Mouse (Mus musculus): ENCODE results near the gene Mxi1. TPM values are rescaled to one million over a fixed set of nuclear protein-coding genes. Genes with fewer than 3 reads are reported as not detected.

The Mxi1 gene
- polyA plus RNA-seq, 1 experiment from 2014 or later: 28.6 TPM

GRCm38 (mm10) chr19:53307219-53307618 is 3.1 kb upstream of the Mxi1 start:
- TF ChIP-seq EP300 (optimal IDR thresholded peaks at IDR 0.05): no peak
- no peak for TF ChIP-seq CTCF (IDR thresholded peaks at IDR 0.05; ENCODE audit: low read depth)
- 32% methylated on average over 6 of the region's 6 CpGs for WGBS
- DNase-seq (ENCODE audit: low spot score) (no peak), ATAC-seq (ENCODE audit: low FRiP score, low TSS enrichment) (no peak)
- H3K4me1 ChIP-seq (replicated peaks; ENCODE audit: control insufficient read depth, insufficient read depth): no peaks in the 10 kb centered on the region
- H3K4me3 ChIP-seq (ENCODE audit: low read depth, low read length): no peak overlapping the region
- no peaks in the 10 kb centered on the region for H3K9me3 ChIP-seq (ENCODE audit: control insufficient read depth, low read length)
- H3K27ac ChIP-seq (replicated peaks): no peak overlapping the region
- H3K36me3 ChIP-seq (ENCODE audit: control insufficient read depth, insufficient read depth, low read length): no peaks in the 10 kb centered on the region
- no peaks in the 10 kb centered on the region for H3K27me3 ChIP-seq (ENCODE audit: control insufficient read depth, insufficient read depth, low read length)
- no peak overlapping the region for H3K4me2 ChIP-seq (replicated peaks; ENCODE audit: low read depth)
- H3K9ac ChIP-seq (ENCODE audit: low read length): no peak overlapping the region

GRCm38 (mm10) chr19:53309631-53310030 is 687 bp upstream of the Mxi1 start:
- TF ChIP-seq EP300 (optimal IDR thresholded peaks at IDR 0.05): no peak
- no peak for TF ChIP-seq CTCF (IDR thresholded peaks at IDR 0.05; ENCODE audit: low read depth)
- whole genome bisulfite sequencing: 44% methylated on average over 4 of the region's 4 CpGs
- H3K9ac ChIP-seq (ENCODE audit: low read length): no peak overlapping the region
- H3K4me1 ChIP-seq (replicated peaks; ENCODE audit: control insufficient read depth, insufficient read depth): 0 out of 2 replicates have a peak, but pooled peaks cover under 1% of the 10 kb centered on the region
- H3K27ac ChIP-seq (replicated peaks): no peak overlapping the region
- no peak overlapping the region for H3K4me2 ChIP-seq (replicated peaks; ENCODE audit: low read depth)
- H3K27me3 ChIP-seq (ENCODE audit: control insufficient read depth, insufficient read depth, low read length): no peaks in the 10 kb centered on the region
- H3K4me3 ChIP-seq (ENCODE audit: low read depth, low read length): no peak overlapping the region
- ATAC-seq (ENCODE audit: low FRiP score, low TSS enrichment) (no peak), DNase-seq (ENCODE audit: low spot score) (no peak)
- H3K36me3 ChIP-seq (ENCODE audit: control insufficient read depth, insufficient read depth, low read length): no peaks in the 10 kb centered on the region
- no peaks in the 10 kb centered on the region for H3K9me3 ChIP-seq (ENCODE audit: control insufficient read depth, low read length)

GRCm38 (mm10) chr19:53310771-53311523 is 629 bp downstream of the Mxi1 start:
- Histone ChIP-seq H3K27ac (replicated peaks) (peak overlapping the region; percentile 100), H3K27me3 (ENCODE audit: control insufficient read depth, insufficient read depth, low read length) (no peaks in the 10 kb centered on the region), H3K36me3 (ENCODE audit: control insufficient read depth, insufficient read depth, low read length) (no peaks in the 10 kb centered on the region), H3K9ac (ENCODE audit: low read length) (peak overlapping the region; percentile 95), H3K4me3 (ENCODE audit: low read depth, low read length) (peak overlapping the region; percentile 83), H3K4me2 (replicated peaks; ENCODE audit: low read depth) (peak overlapping the region; percentile 99), H3K4me1 (replicated peaks; ENCODE audit: control insufficient read depth, insufficient read depth) (peaks cover 6% of the 10 kb centered on the region; the same call in 1 of the 2 replicates), H3K9me3 (ENCODE audit: control insufficient read depth, low read length) (no peaks in the 10 kb centered on the region)
- ATAC-seq (ENCODE audit: low FRiP score, low TSS enrichment): no peak
- TF ChIP-seq CTCF (IDR thresholded peaks at IDR 0.05; ENCODE audit: low read depth) (0 out of 2 replicates have a peak, but pooled peaks have one; percentile 13), EP300 (optimal IDR thresholded peaks at IDR 0.05) (no peak)
- peak; percentile 61 for DNase-seq (ENCODE audit: low spot score)
- under 1% methylated on average over 40 of the region's 48 CpGs for WGBS

GRCm38 (mm10) chr19:53311524-53312335 is 1.4 kb downstream of the Mxi1 start:
- peak overlapping the region; percentile 83 for H3K4me3 ChIP-seq (ENCODE audit: low read depth, low read length)
- no peaks in the 10 kb centered on the region for H3K36me3 ChIP-seq (ENCODE audit: control insufficient read depth, insufficient read depth, low read length)
- no peaks in the 10 kb centered on the region for H3K27me3 ChIP-seq (ENCODE audit: control insufficient read depth, insufficient read depth, low read length)
- DNase-seq (ENCODE audit: low spot score) (peak; percentile 62), ATAC-seq (ENCODE audit: low FRiP score, low TSS enrichment) (no peak)
- no peaks in the 10 kb centered on the region for H3K9me3 ChIP-seq (ENCODE audit: control insufficient read depth, low read length)
- H3K4me1 ChIP-seq (replicated peaks; ENCODE audit: control insufficient read depth, insufficient read depth): peaks cover 6% of the 10 kb centered on the region; the same call in 1 of the 2 replicates
- H3K4me2 ChIP-seq (replicated peaks; ENCODE audit: low read depth): peak overlapping the region; percentile 99
- peak overlapping the region; percentile 95 for H3K9ac ChIP-seq (ENCODE audit: low read length)
- no peak for TF ChIP-seq EP300 (optimal IDR thresholded peaks at IDR 0.05)
- no peak for TF ChIP-seq CTCF (IDR thresholded peaks at IDR 0.05; ENCODE audit: low read depth)
- peak overlapping the region; percentile 100 for H3K27ac ChIP-seq (replicated peaks)
- WGBS: under 1% methylated on average over 37 of the region's 37 CpGs

- under 1% methylated on average over 25 of the region's 26 CpGs for WGBS
- peak overlapping the region; percentile 83 for H3K4me3 ChIP-seq (ENCODE audit: low read depth, low read length)
- ATAC-seq (ENCODE audit: low FRiP score, low TSS enrichment): peak; percentile 38
These were observed 2.1 kb downstream of the Mxi1 start for GRCm38 (mm10) chr19:53312336-53312871.

More at GRCm38 (mm10) chr19:53312336-53312871, 2.1 kb downstream of the Mxi1 start:
- peak overlapping the region; percentile 100 for H3K27ac ChIP-seq (replicated peaks)
- TF ChIP-seq CTCF (IDR thresholded peaks at IDR 0.05; ENCODE audit: low read depth): no peak
- TF ChIP-seq EP300 (optimal IDR thresholded peaks at IDR 0.05): no peak
- no peaks in the 10 kb centered on the region for H3K9me3 ChIP-seq (ENCODE audit: control insufficient read depth, low read length)
- H3K36me3 ChIP-seq (ENCODE audit: control insufficient read depth, insufficient read depth, low read length): no peaks in the 10 kb centered on the region
- peak overlapping the region; percentile 95 for H3K9ac ChIP-seq (ENCODE audit: low read length)
- peak; percentile 84 for DNase-seq (ENCODE audit: low spot score)
- no peaks in the 10 kb centered on the region for H3K27me3 ChIP-seq (ENCODE audit: control insufficient read depth, insufficient read depth, low read length)
- H3K4me2 ChIP-seq (replicated peaks; ENCODE audit: low read depth): peak overlapping the region; percentile 99
- peaks cover 6% of the 10 kb centered on the region; the same call in 1 of the 2 replicates for H3K4me1 ChIP-seq (replicated peaks; ENCODE audit: control insufficient read depth, insufficient read depth)
